Mouse (Mus musculus): Measurements from ENCODE around the gene Tmem136. TPM values are rescaled to one million over a fixed set of nuclear protein-coding genes. Genes with fewer than 3 reads are reported as not detected.

The Tmem136 gene
- total RNA-seq, 4 experiments from 2014 or later: 6.6 to 15.3 (median 11.1) TPM

DNA sequence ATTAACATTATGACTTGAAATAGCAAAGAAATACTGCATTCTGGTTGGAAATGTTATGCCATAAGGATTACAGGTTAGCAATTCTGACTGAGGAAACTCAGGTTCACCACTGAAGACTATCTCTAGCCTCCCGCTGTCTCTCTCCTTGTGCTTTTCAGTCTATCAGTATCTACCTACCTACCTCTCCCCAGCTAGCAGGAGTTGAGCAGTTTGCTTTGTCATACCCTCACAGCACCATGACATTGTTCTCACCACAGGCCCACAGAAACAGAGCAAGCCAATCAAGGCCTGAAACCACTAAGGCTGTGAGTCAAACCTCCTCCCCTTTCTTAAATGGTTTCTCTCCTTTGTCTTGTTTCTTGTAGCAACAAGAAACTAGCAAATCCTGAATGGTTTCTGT is 41.8 kb downstream of the Tmem136 start:
- DNase-seq: no peak

DNA sequence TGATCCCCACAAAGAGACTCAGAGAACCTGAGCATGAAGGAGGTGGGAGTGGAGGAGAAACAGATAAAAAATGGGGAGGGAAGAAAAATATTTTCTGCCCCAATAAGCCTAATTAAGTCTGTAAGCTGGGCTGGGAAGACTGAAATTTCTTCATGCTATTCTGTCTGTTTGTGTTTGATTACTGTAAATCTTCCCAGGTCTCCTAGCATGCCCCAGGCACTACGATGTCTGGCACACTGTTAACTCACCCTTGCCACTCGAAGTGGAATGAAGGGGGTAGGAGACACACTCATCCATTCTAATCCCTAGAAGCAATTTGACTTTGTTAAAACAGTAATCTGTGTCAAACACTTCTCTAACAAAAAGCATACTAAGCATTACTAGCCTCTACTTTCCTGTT is 44.6 kb downstream of the Tmem136 start:
- DNase-seq: no peak

GRCm38 (mm10) chr9:43071176-43071575 is 45.2 kb downstream of the Tmem136 start:
- no peak for DNase-seq

DNA sequence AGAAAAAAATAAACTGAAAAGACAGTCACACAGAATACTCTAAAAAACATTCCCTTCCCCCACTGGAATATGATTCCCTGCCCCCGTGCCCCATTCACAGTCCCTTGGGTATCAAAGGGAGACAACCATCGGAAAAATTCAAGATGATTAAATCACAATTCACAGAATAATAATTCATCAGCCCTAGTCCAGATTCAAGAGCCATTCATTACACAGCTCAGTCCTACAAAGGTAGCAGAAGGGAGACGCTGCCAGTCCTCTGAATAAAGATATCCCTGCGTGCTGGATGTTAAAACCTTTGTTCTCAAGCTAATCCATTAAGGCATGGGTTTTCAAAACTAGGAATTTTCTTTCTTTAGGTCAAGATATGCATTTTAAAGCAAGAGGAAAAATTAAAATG is 45.8 kb downstream of the Tmem136 start:
- DNase-seq: no peak

GRCm38 (mm10) chr9:43070153-43070552 is 46.2 kb downstream of the Tmem136 start:
- DNase-seq: no peak

- DNase-seq: no peak
Measured at GRCm38 (mm10) chr9:43067896-43068295, 48.5 kb downstream of the Tmem136 start.

- no peak for DNase-seq
Measured at GRCm38 (mm10) chr9:43065231-43065630, 51.1 kb downstream of the Tmem136 start.

GRCm38 (mm10) chr9:43061545-43061944 is 54.8 kb downstream of the Tmem136 start:
- DNase-seq: no peak

Other genes starting within 250 kb of the Tmem136 start
- gene Grik4, start 172.1 kb downstream of the Tmem136 start, total RNA-seq (2022): 1 to 10 TPM; 2.1 to 3.1 (median 2.4) TPM
- gene Arhgef12, start 9.3 kb downstream of the Tmem136 start, total RNA-seq (2022): 100 to 1,000 TPM; 132 to 178 (median 164) TPM
- under 1 TPM in 1 of 4 experiments, not detected in 3; 0.22 TPM for gene Pou2f3, start 93.8 kb upstream of the Tmem136 start, total RNA-seq (2022)
- 10 to 100 TPM; 10.6 to 40.4 (median 26.8) TPM for gene Oaf, start 123.3 kb upstream of the Tmem136 start, total RNA-seq (2022)
- under 1 TPM; 0.16 to 0.37 (median 0.22) TPM for gene Trim29, start 194.3 kb upstream of the Tmem136 start, total RNA-seq (2022)

Measured in adrenal gland, adult 8-10 months (tissue).